Mouse (Mus musculus): ENCODE results near the gene Zcchc2.

DNA sequence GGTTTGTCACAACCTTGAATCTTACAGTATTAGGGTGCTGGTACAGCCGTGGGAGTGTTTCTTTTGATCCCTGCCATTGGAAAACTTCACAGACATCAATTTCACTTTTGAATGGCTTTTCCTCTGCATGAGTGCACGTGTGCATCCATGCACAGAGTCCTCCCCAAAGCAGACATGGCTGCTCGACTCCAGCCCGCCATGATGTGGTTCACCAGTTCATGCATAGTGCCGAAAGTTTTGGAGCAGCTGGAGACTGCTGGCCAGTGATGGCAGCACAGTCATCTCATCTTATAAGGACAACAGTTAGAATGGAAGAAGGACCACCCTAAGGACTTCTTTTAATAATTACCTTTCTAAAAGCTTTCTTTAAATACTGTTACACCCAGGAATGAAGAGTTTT, 34.1 kb upstream of the Zcchc2 start:
- TF ChIP-seq CTCF (IDR thresholded peaks at IDR 0.05; ENCODE audit: control insufficient read depth, insufficient read depth, insufficient read length) (no peak), CEBPB (IDR thresholded peaks at IDR 0.05; ENCODE audit: low read depth) (no peak), USF1 (IDR thresholded peaks at IDR 0.05; ENCODE audit: low read depth) (no peak), FOSL1 (IDR thresholded peaks at IDR 0.05; ENCODE audit: insufficient read depth, low read length, poor library complexity, severe bottlenecking) (no peak), MYOG (IDR thresholded peaks at IDR 0.05; ENCODE audit: control insufficient read depth, extremely low read depth, insufficient read length) (no peak), MAX (IDR thresholded peaks at IDR 0.05) (no peak)
